Mouse (Mus musculus) myocyte (in vitro differentiated cells): ENCODE results near the gene Chchd2.

Source experiments
- POLR2A ChIP-seq: IDR thresholded peaks from one replicate; pipeline ENCODE4 v1.6.1; 2011; ENCODE audit warnings: low read depth, mild to moderate bottlenecking, control low read depth, moderate library complexity; ENCODE audit not compliant: insufficient read length
- TCF3 ChIP-seq: IDR thresholded peaks from one replicate; pipeline ENCODE4 v1.6.1; 2011; ENCODE audit warnings: low read depth, control low read depth; ENCODE audit not compliant: insufficient read length

DNA sequence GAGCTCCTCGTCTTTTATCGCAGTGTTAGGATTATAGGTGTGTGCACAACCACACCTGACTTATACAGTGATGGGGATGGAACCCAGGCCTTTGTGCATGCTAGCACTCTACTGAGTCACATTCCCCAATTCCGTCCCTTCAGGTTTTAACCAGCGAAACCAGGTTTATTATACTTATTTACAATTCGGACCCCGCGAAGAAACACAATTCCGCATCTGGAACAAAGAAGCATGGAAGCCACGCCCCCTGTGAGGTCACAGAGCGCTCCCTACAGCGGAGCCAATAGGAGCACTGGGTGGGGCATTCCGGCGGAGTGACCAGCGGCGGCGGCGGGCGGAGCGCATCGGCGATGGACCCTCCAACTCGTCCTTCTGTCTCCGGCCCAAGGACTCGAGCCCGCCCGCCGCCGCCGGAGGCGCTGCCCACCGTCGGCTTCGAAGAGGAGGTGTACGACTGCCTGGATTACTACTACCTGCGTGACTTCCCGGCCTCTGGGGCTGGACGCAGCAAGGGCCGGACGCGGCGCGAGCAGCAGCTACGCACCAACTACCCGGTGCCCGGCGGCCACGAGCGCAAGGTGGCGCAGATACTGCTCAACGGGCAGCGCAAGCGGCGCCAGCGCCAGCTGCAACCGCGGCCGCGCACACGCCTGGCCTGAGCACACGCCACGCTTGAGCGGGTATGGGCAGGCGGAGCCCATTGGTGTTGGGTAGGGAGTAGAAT lies 21.1 kb upstream of the Chchd2 start, which contains the start of gene Nupr1l:
- TF ChIP-seq POLR2A (peak; percentile 86), TCF3 (no peak)
